Mouse (Mus musculus): ENCODE data around the gene Hadh. TPM values are rescaled to one million over a fixed set of nuclear protein-coding genes. Genes with fewer than 3 reads are reported as not detected.

Gene Hadh
- polyA plus RNA-seq, 1 experiment from 2014 or later, result 134 TPM

- WGBS, result 77% methylated on average over 20 of the region's 20 CpGs
- Histone ChIP-seq H3K4me2 (no peak overlapping the region), H3K4me3 (ENCODE audit: low read depth, low read length) (no peak overlapping the region), H3K9ac (ENCODE audit: low read depth, low read length) (no peak overlapping the region), H3K9me3 (ENCODE audit: control insufficient read depth, low read length) (no peaks in the 10 kb centered on the region), H3K27ac (ENCODE audit: low read depth, low read length) (no peak overlapping the region), H3K27me3 (replicated peaks; ENCODE audit: control insufficient read depth, insufficient read depth, low read length) (no peaks in the 10 kb centered on the region), H3K36me3 (ENCODE audit: control insufficient read depth, insufficient read depth, low read length) (no peaks in the 10 kb centered on the region), H3K4me1 (replicated peaks; ENCODE audit: control insufficient read depth, insufficient read depth, low read length) (no peaks in the 10 kb centered on the region)
- no peak for DNase-seq (ENCODE audit: low spot score)
- ATAC-seq (replicated peaks; ENCODE audit: low FRiP score), result no peak
Measured at GRCm38 (mm10) chr3:131199590-131200288, 72.2 kb downstream of the Hadh start.

GRCm38 (mm10) chr3:131198991-131199390, 72.9 kb downstream of the Hadh start:
- H3K4me2 ChIP-seq, result no peak overlapping the region
- ATAC-seq (replicated peaks; ENCODE audit: low FRiP score), result no peak
- DNase-seq (ENCODE audit: low spot score), result no peak
- H3K4me1 ChIP-seq (replicated peaks; ENCODE audit: control insufficient read depth, insufficient read depth, low read length), result no peaks in the 10 kb centered on the region
- H3K4me3 ChIP-seq (ENCODE audit: low read depth, low read length), result no peak overlapping the region
- no peaks in the 10 kb centered on the region for H3K9me3 ChIP-seq (ENCODE audit: control insufficient read depth, low read length)
- no peaks in the 10 kb centered on the region for H3K36me3 ChIP-seq (ENCODE audit: control insufficient read depth, insufficient read depth, low read length)
- WGBS, result 61% methylated on average over 3 of the region's 3 CpGs
- no peak overlapping the region for H3K9ac ChIP-seq (ENCODE audit: low read depth, low read length)
- H3K27ac ChIP-seq (ENCODE audit: low read depth, low read length), result no peak overlapping the region
- no peaks in the 10 kb centered on the region for H3K27me3 ChIP-seq (replicated peaks; ENCODE audit: control insufficient read depth, insufficient read depth, low read length)

GRCm38 (mm10) chr3:131196507-131197019, 75.3 kb downstream of the Hadh start:
- ATAC-seq (replicated peaks; ENCODE audit: low FRiP score), result no peak

DNA sequence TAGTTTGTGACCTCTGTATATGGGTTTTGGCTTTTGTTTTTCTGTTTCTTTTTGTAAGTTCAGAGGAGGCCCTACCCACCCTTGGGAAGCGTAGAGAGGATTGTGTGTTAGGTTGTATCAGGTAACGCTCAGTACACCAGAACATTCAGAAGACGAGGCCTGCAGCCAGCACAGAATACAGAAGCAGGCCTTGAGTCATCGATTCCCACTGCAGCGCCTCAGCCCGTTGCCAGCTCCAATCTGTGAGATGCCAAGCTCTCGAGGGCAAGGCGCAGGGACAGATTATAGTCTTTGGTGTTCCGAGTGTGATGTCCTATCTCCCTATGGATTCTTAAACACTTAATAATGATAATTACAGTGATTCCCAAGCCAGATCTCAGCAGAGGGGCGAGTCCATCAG, 75.9 kb downstream of the Hadh start:
- WGBS, result 84% methylated on average over 10 of the region's 10 CpGs
- no peak overlapping the region for H3K4me3 ChIP-seq (ENCODE audit: low read depth, low read length)
- H3K4me1 ChIP-seq (replicated peaks; ENCODE audit: control insufficient read depth, insufficient read depth, low read length), result no peaks in the 10 kb centered on the region
- no peak overlapping the region for H3K9ac ChIP-seq (ENCODE audit: low read depth, low read length)
- H3K9me3 ChIP-seq (ENCODE audit: control insufficient read depth, low read length), result no peaks in the 10 kb centered on the region
- no peak overlapping the region for H3K4me2 ChIP-seq
- DNase-seq (ENCODE audit: low spot score), result no peak
- no peaks in the 10 kb centered on the region for H3K36me3 ChIP-seq (ENCODE audit: control insufficient read depth, insufficient read depth, low read length)
- H3K27me3 ChIP-seq (replicated peaks; ENCODE audit: control insufficient read depth, insufficient read depth, low read length), result 0 out of 2 replicates have a peak, but pooled peaks cover under 1% of the 10 kb centered on the region
- no peak for ATAC-seq (replicated peaks; ENCODE audit: low FRiP score)
- no peak overlapping the region for H3K27ac ChIP-seq (ENCODE audit: low read depth, low read length)

More at GRCm38 (mm10) chr3:131196507-131197019, 75.3 kb downstream of the Hadh start:
- Histone ChIP-seq H3K4me3 (ENCODE audit: low read depth, low read length) (no peak overlapping the region), H3K4me1 (replicated peaks; ENCODE audit: control insufficient read depth, insufficient read depth, low read length) (no peaks in the 10 kb centered on the region), H3K4me2 (no peak overlapping the region), H3K9me3 (ENCODE audit: control insufficient read depth, low read length) (no peaks in the 10 kb centered on the region), H3K36me3 (ENCODE audit: control insufficient read depth, insufficient read depth, low read length) (no peaks in the 10 kb centered on the region), H3K9ac (ENCODE audit: low read depth, low read length) (no peak overlapping the region), H3K27ac (ENCODE audit: low read depth, low read length) (no peak overlapping the region), H3K27me3 (replicated peaks; ENCODE audit: control insufficient read depth, insufficient read depth, low read length) (no peaks in the 10 kb centered on the region)
- DNase-seq (ENCODE audit: low spot score), result no peak
- WGBS, result 80% methylated on average over 8 of the region's 8 CpGs

GRCm38 (mm10) chr3:131191454-131191853, 80.4 kb downstream of the Hadh start:
- WGBS, result 81% methylated on average over 7 of the region's 7 CpGs
- H3K4me2 ChIP-seq, result no peak overlapping the region
- ATAC-seq (replicated peaks; ENCODE audit: low FRiP score) (no peak), DNase-seq (ENCODE audit: low spot score) (no peak)
- no peaks in the 10 kb centered on the region for H3K4me1 ChIP-seq (replicated peaks; ENCODE audit: control insufficient read depth, insufficient read depth, low read length)
- no peak overlapping the region for H3K4me3 ChIP-seq (ENCODE audit: low read depth, low read length)
- no peaks in the 10 kb centered on the region for H3K9me3 ChIP-seq (ENCODE audit: control insufficient read depth, low read length)
- no peaks in the 10 kb centered on the region for H3K36me3 ChIP-seq (ENCODE audit: control insufficient read depth, insufficient read depth, low read length)
- H3K9ac ChIP-seq (ENCODE audit: low read depth, low read length), result no peak overlapping the region
- peaks cover 4% of the 10 kb centered on the region; the same call in 1 of the 2 replicates for H3K27me3 ChIP-seq (replicated peaks; ENCODE audit: control insufficient read depth, insufficient read depth, low read length)
- H3K27ac ChIP-seq (ENCODE audit: low read depth, low read length), result no peak overlapping the region

DNA sequence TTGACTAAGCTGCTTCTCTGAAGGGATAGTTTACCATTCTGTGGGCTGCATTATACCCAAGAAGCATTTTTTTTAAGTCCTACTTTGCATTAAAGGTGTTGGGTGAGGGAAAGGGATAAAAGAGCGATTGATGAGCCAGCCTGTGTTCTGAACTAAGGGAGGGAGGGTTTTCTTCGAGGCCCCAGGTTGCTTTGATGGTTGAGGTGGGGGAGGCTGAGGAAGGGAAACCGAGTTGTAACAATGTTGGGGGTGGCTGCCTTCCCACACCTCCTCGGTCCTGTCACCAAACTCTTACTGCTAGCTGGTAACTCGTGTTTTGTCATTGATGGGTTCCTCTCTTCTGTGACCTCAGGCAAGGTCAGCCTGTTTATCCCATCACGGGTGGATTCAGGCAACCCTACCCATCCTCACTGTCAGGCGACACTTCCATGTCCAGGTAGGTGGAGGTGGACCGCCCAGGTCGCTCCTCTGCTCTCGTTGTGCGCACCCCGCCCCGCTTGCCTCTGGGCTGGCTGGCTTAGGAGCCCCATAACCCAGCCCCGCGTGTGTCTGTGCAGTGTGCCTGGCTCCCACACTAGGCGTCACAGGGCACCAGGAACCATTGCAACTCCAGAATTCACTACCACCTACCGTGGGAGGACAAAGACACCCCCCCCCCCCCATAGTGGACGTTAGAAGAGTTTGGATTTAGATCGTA, 81.1 kb downstream of the Hadh start:
- Histone ChIP-seq H3K4me1 (replicated peaks; ENCODE audit: control insufficient read depth, insufficient read depth, low read length) (no peaks in the 10 kb centered on the region), H3K9ac (ENCODE audit: low read depth, low read length) (no peak overlapping the region), H3K27ac (ENCODE audit: low read depth, low read length) (no peak overlapping the region), H3K27me3 (replicated peaks; ENCODE audit: control insufficient read depth, insufficient read depth, low read length) (peaks cover 4% of the 10 kb centered on the region; the same call in 1 of the 2 replicates), H3K36me3 (ENCODE audit: control insufficient read depth, insufficient read depth, low read length) (no peaks in the 10 kb centered on the region), H3K4me3 (ENCODE audit: low read depth, low read length) (no peak overlapping the region), H3K4me2 (no peak overlapping the region), H3K9me3 (ENCODE audit: control insufficient read depth, low read length) (no peaks in the 10 kb centered on the region)
- no peak for DNase-seq (ENCODE audit: low spot score)
- WGBS, result 76% methylated on average over 19 of the region's 19 CpGs
- no peak for ATAC-seq (replicated peaks; ENCODE audit: low FRiP score)

DNA sequence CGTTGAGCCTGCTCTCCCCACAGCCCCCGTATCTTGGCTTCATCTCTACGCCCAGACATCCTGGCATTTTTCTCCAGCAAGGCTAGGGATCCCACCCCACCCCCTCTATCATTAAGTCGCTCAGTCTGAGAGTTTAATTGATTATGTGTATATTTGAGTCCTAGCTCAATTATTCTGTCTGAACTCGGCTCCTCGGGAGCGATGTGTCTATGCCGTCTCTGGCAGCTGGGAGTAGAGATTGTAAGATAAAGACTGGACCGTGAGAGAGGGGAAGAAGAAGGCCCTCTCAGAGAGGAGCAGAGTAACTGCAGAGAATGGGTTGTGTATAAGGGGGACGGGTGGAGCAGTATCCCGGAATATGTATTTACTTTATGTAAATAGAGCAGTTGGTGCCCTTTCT, 81.7 kb downstream of the Hadh start:
- H3K27me3 ChIP-seq (replicated peaks; ENCODE audit: control insufficient read depth, insufficient read depth, low read length), result peaks cover 4% of the 10 kb centered on the region; the same call in 1 of the 2 replicates
- H3K36me3 ChIP-seq (ENCODE audit: control insufficient read depth, insufficient read depth, low read length), result no peaks in the 10 kb centered on the region
- H3K4me2 ChIP-seq, result peak overlapping the region; percentile 20; the same call in 1 of the 2 replicates
- DNase-seq (ENCODE audit: low spot score) (no peak), ATAC-seq (replicated peaks; ENCODE audit: low FRiP score) (no peak)
- H3K9ac ChIP-seq (ENCODE audit: low read depth, low read length), result no peak overlapping the region
- no peaks in the 10 kb centered on the region for H3K4me1 ChIP-seq (replicated peaks; ENCODE audit: control insufficient read depth, insufficient read depth, low read length)
- no peak overlapping the region for H3K27ac ChIP-seq (ENCODE audit: low read depth, low read length)
- H3K4me3 ChIP-seq (ENCODE audit: low read depth, low read length), result no peak overlapping the region
- 49% methylated on average over 11 of the region's 11 CpGs for WGBS
- H3K9me3 ChIP-seq (ENCODE audit: control insufficient read depth, low read length), result no peaks in the 10 kb centered on the region

- 82% methylated on average over 5 of the region's 5 CpGs for WGBS
- no peak overlapping the region for H3K4me2 ChIP-seq
- no peak for ATAC-seq (replicated peaks; ENCODE audit: low FRiP score)
Measured at GRCm38 (mm10) chr3:131186193-131186592, 85.7 kb downstream of the Hadh start.

More at GRCm38 (mm10) chr3:131186193-131186592, 85.7 kb downstream of the Hadh start:
- Histone ChIP-seq H3K27ac (ENCODE audit: low read depth, low read length) (no peak overlapping the region), H3K9me3 (ENCODE audit: control insufficient read depth, low read length) (no peaks in the 10 kb centered on the region), H3K36me3 (ENCODE audit: control insufficient read depth, insufficient read depth, low read length) (no peaks in the 10 kb centered on the region), H3K4me1 (replicated peaks; ENCODE audit: control insufficient read depth, insufficient read depth, low read length) (no peaks in the 10 kb centered on the region), H3K9ac (ENCODE audit: low read depth, low read length) (no peak overlapping the region), H3K27me3 (replicated peaks; ENCODE audit: control insufficient read depth, insufficient read depth, low read length) (peaks cover 4% of the 10 kb centered on the region; the same call in 1 of the 2 replicates), H3K4me3 (ENCODE audit: low read depth, low read length) (no peak overlapping the region)
- DNase-seq (ENCODE audit: low spot score), result no peak
